17 mouse cellular contexts compared by ENCODE assay signal in the genomic region with DNA sequence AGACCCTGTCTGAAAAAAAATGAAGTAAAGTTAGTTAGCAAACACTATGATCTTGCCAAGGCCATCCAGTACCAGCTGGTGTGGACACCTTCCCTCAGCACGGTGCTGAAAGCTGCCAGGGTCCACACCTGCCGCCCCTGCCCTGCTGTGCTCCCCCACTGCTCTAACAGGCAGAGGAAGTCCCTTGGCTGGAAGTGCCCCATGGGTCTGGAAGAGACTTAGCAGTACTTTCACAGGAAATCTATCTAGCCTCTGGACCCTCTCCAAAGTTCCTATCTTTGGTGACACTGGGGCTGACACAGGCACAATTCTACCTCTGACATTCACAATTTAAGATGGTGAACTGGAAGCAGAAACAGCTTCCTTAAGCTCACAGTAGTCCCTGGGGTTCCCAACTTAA.
A peak's percentile ranks its signal among the peaks of the same experiment; 100 is the strongest.
DNase-seq lines count a peak whose midpoint lies in the region; ATAC-seq and TF ChIP-seq lines count a peak whose summit lies in the region.
"Had no signal": no experiment of that assay in that cellular context is flagged by ENCODE, and none has a peak within 500 bp of the region (broad histone marks: within the 10 kb centered on the region; RNA-seq: fewer than 3 reads in every experiment).

No protein-coding gene starts in this region.

- DNase-seq in gastrocnemius, postnatal 25 days, result peak; percentile 54
- DNase-seq in gastrocnemius, postnatal 10 days, result no peak
- peak; percentile 51 for DNase-seq in layer of hippocampus, adult 9-11 months
- DNase-seq in layer of hippocampus, adult 18-20 months (ENCODE audit: low spot score in 2 of 2), result no peak
- DNase-seq in kidney, postnatal 10 days, result no peak
- DNase-seq: adrenal gland, postnatal 10 days; kidney, postnatal 14 days; lung, postnatal 10 days; retina, postnatal 1 day had no signal

- H3K27ac ChIP-seq in heart, embryonic 15.5 days, result peak overlapping the region; percentile 72
- H3K27ac ChIP-seq: forebrain, embryonic 13.5 days; hindbrain, embryonic 13.5 days; midbrain, embryonic 10.5 days had no signal

- H3K79me2 ChIP-seq in myocyte (ENCODE audit: control insufficient read depth, insufficient read depth), result no peaks in the 10 kb centered on the region

- no peaks in the 10 kb centered on the region for H3K9me3 ChIP-seq in heart, embryonic 15.5 days (replicated peaks)
- H3K9me3 ChIP-seq: forebrain, embryonic 13.5 days; hindbrain, embryonic 13.5 days; liver, embryonic 12.5 days; midbrain, embryonic 10.5 days had no signal

- H3K9ac ChIP-seq in heart, embryonic 15.5 days, result no peak overlapping the region
- H3K9ac ChIP-seq: forebrain, embryonic 13.5 days; hindbrain, embryonic 13.5 days; liver, embryonic 12.5 days had no signal

- TF ChIP-seq POLR2A in myocyte (IDR thresholded peaks at IDR 0.05; ENCODE audit: insufficient read length, low read depth), result no peak

- H3K27me3 ChIP-seq in heart, embryonic 15.5 days, result no peaks in the 10 kb centered on the region
- no peaks in the 10 kb centered on the region for H3K27me3 ChIP-seq in myocyte (ENCODE audit: control insufficient read depth, insufficient read depth, insufficient read length)
- H3K27me3 ChIP-seq: forebrain, embryonic 13.5 days; hindbrain, embryonic 13.5 days; liver, embryonic 12.5 days had no signal

- H3K36me3 ChIP-seq in heart, embryonic 15.5 days, result no peaks in the 10 kb centered on the region
- H3K36me3 ChIP-seq in myocyte (ENCODE audit: control insufficient read depth, insufficient read depth), result peaks cover 3% of the 10 kb centered on the region
- H3K36me3 ChIP-seq: midbrain, embryonic 10.5 days had no signal

- no peak overlapping the region for H3K4me3 ChIP-seq in heart, embryonic 15.5 days
- H3K4me3 ChIP-seq in myocyte, result no peak overlapping the region
- H3K4me3 ChIP-seq: forebrain, embryonic 13.5 days; hindbrain, embryonic 13.5 days; liver, embryonic 12.5 days; midbrain, embryonic 10.5 days had no signal

- peaks cover 44% of the 10 kb centered on the region for H3K4me1 ChIP-seq in heart, embryonic 15.5 days (replicated peaks)

- 35% methylated on average over 2 of the region's 2 CpGs for WGBS in heart, embryonic 15.5 days

- no peak overlapping the region for H3K4me2 ChIP-seq in heart, embryonic 15.5 days
- H3K4me2 ChIP-seq in myocyte (ENCODE audit: low read depth), result no peak overlapping the region
- H3K4me2 ChIP-seq: forebrain, embryonic 13.5 days; hindbrain, embryonic 13.5 days; liver, embryonic 12.5 days had no signal

- no peak overlapping the region for H3ac ChIP-seq in myocyte (ENCODE audit: control insufficient read depth, insufficient read length)

- peak; percentile 34; the same call in 1 of the 2 replicates for ATAC-seq in heart, embryonic 15.5 days (replicated peaks; ENCODE audit: insufficient number of reproducible peaks, insufficient read depth, low FRiP score, low read depth)
- ATAC-seq: CD4-positive, CD25-positive, alpha-beta regulatory T cell, adult 4 months; forebrain, embryonic 13.5 days; intestine, postnatal 0 days; liver, embryonic 12.5 days had no signal

TF ChIP-seq in myocyte, 11 proteins besides CTCF, POLR2A, EP300 and RAD21:
- peak in 2 of 3 experiments; percentile 25 to 67 for TF ChIP-seq MYOD1 (IDR thresholded peaks at IDR 0.05; ENCODE audit: control insufficient read depth in 1 of 3, insufficient read length in 2 of 3, low read depth in 2 of 3)
- no peak for TF ChIP-seq MAX (IDR thresholded peaks at IDR 0.05; ENCODE audit: low read depth)
- no peak for TF ChIP-seq E2F4 (IDR thresholded peaks at IDR 0.05; ENCODE audit: insufficient read depth)
- no peak for TF ChIP-seq SRF (IDR thresholded peaks at IDR 0.05; ENCODE audit: control insufficient read depth, insufficient read length, low read depth)
- no peak for TF ChIP-seq USF1 (IDR thresholded peaks at IDR 0.05; ENCODE audit: low read depth)
- TF ChIP-seq TCF12 (IDR thresholded peaks at IDR 0.05; ENCODE audit: insufficient read depth, poor library complexity, severe bottlenecking), result no peak
- TF ChIP-seq MYOG (IDR thresholded peaks at IDR 0.05; ENCODE audit: control insufficient read depth in 1 of 3, insufficient read depth in 1 of 3, insufficient read length in 2 of 3, low read depth in 2 of 3), result peak in 1 of 3 experiments; percentile 49
- TF ChIP-seq TCF3 (IDR thresholded peaks at IDR 0.05; ENCODE audit: insufficient read length, low read depth), result no peak
- TF ChIP-seq CEBPB (IDR thresholded peaks at IDR 0.05; ENCODE audit: insufficient read depth, poor library complexity, severe bottlenecking), result no peak
- TF ChIP-seq REST (IDR thresholded peaks at IDR 0.05; ENCODE audit: insufficient read depth, insufficient read length), result no peak
- TF ChIP-seq POLR2AphosphoS2 (IDR thresholded peaks at IDR 0.05; ENCODE audit: insufficient read length, low read depth), result no peak
TF ChIP-seq in myocyte: peak in this region for 2.

Comparison
In these comparisons a context has a peak if more than half of its experiments do, and no peak if none do; other contexts are left out.
1. DNase-seq: peak in gastrocnemius, postnatal 25 days (single experiment) and layer of hippocampus, adult 9-11 months (single experiment); none in gastrocnemius, postnatal 10 days (single experiment), layer of hippocampus, adult 18-20 months (0 of 2) and kidney, postnatal 10 days (single experiment).